Mouse (Mus musculus) cerebellum, adult 2 months (tissue): ENCODE results near the gene Phldb3. TPM values are rescaled to one million over a fixed set of nuclear protein-coding genes. Genes with fewer than 3 reads are reported as not detected.

Experiments used
- DNase-seq, 2 experiments: peaks; one replicate each; pipeline ENCODE4 v3.0.0; 2021
- H3K27ac ChIP-seq: fragments of 200-500 bp; 2 replicates; pipeline ENCODE4 v1.5.1; 2012; ENCODE audit warnings: low read length, control low read depth, inconsistent platforms; ENCODE audit not compliant: insufficient read depth
- H3K27me3 ChIP-seq: fragments of 200-500 bp; 2 replicates; pipeline ENCODE4 v1.6.1; 2012; ENCODE audit warnings: inconsistent platforms, mild to moderate bottlenecking, low read length, moderate library complexity; ENCODE audit not compliant: control insufficient read depth, insufficient read depth
- H3K4me1 ChIP-seq: fragments of 200-500 bp; 2 replicates; pipeline ENCODE4 v1.6.1; 2011; ENCODE audit warnings: low read length; ENCODE audit not compliant: control insufficient read depth, insufficient read depth
- H3K4me3 ChIP-seq: fragments of 200-500 bp; replicated peaks from 2 replicates; pipeline ENCODE3; 2011; ENCODE audit warnings: mild to moderate bottlenecking, low read depth, low read length, control low read depth; ENCODE audit not compliant: insufficient read depth
- CTCF ChIP-seq: fragments of 200-500 bp; IDR thresholded peaks from 2 replicates; pipeline ENCODE4 v1.5.1; 2011; ENCODE audit warnings: low read depth, mild to moderate bottlenecking, control low read depth, low read length, moderate library complexity, borderline replicate concordance; ENCODE audit not compliant: insufficient read depth
- POLR2A ChIP-seq: fragments of 200-500 bp; IDR thresholded peaks from 2 replicates; pipeline ENCODE4 v1.6.1; 2011; ENCODE audit warnings: low read length, control low read depth, borderline replicate concordance; ENCODE audit not compliant: insufficient read depth
- WGBS: fragments of 180-500 bp; shearing (Covaris S2); methylation state at CpG from one replicate; pipeline ENCODE4 v1.1.7; 2018; 5-methylcytosine and 5-hydroxymethylcytosine counted together
- polyA plus RNA-seq: library from polyadenylated mRNA; depleted of rRNA; stranded (reverse); fragments of >200 nt; gene quantifications from 2 replicates; pipeline ENCODE4 v1.2.3, GENCODE M21; 2012

Phldb3 gene
- polyA plus RNA-seq, 1 experiment, result 0.18 TPM

DNA sequence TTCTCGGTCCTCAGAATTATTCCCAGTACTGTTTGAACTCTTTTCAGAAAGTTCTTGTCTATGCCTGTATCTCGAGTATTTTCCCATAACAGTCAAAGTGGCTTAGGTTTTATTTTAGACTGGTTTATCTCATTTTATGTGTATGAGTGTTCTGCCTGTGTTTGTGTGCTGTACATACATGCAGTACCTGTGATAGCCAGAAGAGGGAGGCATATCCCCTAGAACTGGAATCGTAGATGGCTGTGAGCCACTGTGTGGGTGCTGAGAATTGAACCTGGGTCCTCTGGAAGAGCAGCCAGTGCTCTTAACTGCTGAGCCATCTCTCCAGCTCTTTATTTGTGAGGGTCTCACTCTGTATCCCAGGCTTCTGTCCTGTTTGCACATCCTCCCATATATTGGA, 10.6 kb downstream of the Phldb3 start:
- 84% methylated on average over 3 of the region's 3 CpGs for WGBS
- H3K4me3 ChIP-seq, result no peak overlapping the region
- H3K27ac ChIP-seq, result no peak overlapping the region
- no peak for DNase-seq
- no peaks in the 10 kb centered on the region for H3K4me1 ChIP-seq
- H3K27me3 ChIP-seq, result no peaks in the 10 kb centered on the region
- TF ChIP-seq POLR2A, result no peak
- TF ChIP-seq CTCF, result no peak

DNA sequence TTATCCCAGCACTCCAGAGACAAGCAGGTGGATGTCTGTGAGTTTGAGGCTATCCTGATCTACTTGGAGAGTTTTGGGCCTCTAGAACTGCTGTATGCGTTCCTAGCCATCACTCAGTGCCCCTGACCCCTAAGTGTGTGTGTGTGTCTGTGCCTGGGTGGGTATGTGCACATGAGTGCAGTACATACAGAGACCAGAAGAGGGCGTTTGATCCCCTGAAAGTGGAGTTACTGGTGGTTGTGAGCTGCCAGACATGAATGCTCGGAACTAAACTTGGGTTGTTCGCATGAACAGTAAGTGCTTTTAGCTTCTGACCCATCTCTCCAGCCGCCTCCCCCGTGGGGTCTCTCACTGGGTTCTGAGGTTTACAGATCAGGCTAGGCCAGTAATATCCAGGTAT, 12.4 kb downstream of the Phldb3 start:
- H3K4me1 ChIP-seq, result no peaks in the 10 kb centered on the region
- WGBS, result 83% methylated on average over 6 of the region's 6 CpGs
- H3K4me3 ChIP-seq, result no peak overlapping the region
- no peaks in the 10 kb centered on the region for H3K27me3 ChIP-seq
- DNase-seq, result no peak
- no peak overlapping the region for H3K27ac ChIP-seq
- TF ChIP-seq POLR2A, result no peak
- TF ChIP-seq CTCF, result no peak

DNA sequence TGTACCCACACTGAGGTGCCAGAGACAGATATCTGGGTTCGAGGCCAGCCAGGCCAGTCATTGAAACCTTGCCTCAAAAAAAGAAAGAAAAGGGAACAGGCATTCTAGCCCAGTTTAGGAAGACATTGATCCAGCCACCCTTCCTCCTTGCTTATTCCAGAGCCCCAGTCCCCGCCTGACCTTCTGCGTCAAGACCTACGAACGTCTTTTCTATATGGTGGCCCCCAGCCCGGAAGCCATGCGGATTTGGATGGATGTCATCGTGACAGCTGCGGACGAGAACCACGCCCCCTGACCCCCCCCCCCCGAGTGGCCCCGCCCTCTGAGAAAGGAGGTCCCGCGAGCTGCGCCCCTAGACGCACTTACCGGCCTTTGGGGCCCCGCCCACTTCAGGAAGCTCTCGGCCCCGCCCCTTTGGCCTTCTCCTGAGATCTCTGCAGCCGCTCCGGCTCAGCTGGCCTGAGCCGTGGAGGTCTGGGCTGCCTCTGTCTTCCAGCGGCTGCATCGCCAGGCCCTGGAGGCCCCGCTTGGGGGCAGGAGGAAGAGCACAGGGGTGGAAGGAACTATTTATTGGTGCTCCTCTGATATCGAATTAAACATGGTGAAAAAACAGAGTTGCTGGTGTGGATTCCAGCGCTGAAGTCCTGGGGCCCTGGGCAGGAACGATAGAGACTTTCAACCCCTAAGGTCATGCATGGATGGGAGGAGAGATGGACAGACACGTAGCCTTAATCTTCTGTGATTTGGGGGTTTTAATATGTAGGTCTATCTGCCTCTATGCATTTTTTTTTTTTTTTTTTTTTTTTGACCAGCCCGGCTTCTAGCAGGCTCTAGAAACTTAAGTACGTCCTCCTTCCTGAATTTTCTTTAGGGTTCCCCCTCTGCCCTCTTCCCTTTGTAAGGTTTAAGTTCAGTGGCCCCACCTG, 18.4 kb downstream of the Phldb3 start:
- no peak overlapping the region for H3K27ac ChIP-seq
- WGBS, result 10% methylated on average over 32 of the region's 33 CpGs
- no peaks in the 10 kb centered on the region for H3K4me1 ChIP-seq
- H3K27me3 ChIP-seq, result no peaks in the 10 kb centered on the region
- peak overlapping the region; percentile 1 for H3K4me3 ChIP-seq
- TF ChIP-seq CTCF, result no peak
- DNase-seq, result peak; percentile 36 to 53

DNA sequence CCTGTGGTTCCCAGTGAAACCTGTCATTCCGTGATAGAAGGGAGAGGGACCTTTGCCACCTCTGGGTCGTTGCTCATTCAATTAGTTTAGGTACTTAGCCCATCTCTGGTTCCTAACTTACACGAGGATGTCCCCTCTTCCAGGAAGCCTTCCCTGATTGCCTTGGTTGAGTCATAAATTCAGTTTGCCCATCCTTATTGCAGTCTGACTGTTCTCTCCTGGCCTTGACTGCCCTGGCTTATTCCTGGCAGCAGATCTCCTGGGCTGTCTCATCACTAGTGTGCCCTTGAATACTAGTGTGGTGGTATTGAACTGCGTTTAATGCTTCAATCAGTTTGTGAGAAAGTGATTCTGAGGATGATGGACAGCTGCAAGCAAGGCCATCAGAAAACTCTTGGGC, 19.1 kb downstream of the Phldb3 start:
- Histone ChIP-seq H3K4me3 (no peak overlapping the region), H3K27ac (no peak overlapping the region), H3K4me1 (no peaks in the 10 kb centered on the region), H3K27me3 (no peaks in the 10 kb centered on the region)
- no peak for TF ChIP-seq CTCF
- TF ChIP-seq POLR2A, result no peak
- DNase-seq, result no peak
- 77% methylated on average over 4 of the region's 4 CpGs for WGBS

DNA sequence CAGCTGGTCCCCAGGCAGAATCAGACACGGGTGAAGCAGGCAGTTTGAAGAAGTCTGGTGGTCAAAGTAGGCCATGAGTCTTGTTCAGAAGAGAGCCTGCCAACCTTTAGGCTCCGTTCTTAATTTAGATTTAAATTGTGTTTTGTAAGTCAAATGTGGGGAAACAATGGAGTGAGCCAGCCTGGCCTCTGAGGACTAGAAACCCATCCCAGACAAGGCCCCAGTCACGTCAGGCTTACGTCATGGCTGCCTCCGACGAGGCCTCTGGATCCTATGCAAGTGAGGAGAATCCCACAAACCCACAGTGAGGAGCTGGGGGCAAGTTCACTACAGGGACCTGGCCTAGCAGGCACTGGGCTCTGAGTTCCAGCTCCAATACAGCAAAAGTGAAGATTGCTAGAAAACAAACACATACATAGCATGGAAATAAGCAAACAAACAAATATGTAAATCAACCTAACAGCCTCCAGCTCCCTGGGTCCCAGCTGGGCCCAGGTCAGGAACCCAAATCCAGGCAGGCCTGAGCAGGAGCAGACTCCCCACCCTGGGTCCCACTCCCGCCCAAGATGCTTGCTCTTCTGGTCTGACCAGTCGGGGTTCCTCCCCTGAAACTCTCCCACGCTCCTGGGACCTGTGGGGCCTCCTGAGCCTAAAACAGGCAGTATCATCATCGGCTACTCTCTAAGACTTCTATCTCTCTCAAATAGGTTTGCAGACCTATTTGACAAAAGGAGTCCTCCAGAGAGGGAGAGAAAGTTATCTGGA, 19.7 kb downstream of the Phldb3 start:
- no peaks in the 10 kb centered on the region for H3K4me1 ChIP-seq
- H3K27ac ChIP-seq, result no peak overlapping the region
- WGBS, result 83% methylated on average over 10 of the region's 10 CpGs
- DNase-seq, result no peak
- H3K4me3 ChIP-seq, result no peak overlapping the region
- TF ChIP-seq CTCF, result no peak
- TF ChIP-seq POLR2A, result no peak
- no peaks in the 10 kb centered on the region for H3K27me3 ChIP-seq

DNA sequence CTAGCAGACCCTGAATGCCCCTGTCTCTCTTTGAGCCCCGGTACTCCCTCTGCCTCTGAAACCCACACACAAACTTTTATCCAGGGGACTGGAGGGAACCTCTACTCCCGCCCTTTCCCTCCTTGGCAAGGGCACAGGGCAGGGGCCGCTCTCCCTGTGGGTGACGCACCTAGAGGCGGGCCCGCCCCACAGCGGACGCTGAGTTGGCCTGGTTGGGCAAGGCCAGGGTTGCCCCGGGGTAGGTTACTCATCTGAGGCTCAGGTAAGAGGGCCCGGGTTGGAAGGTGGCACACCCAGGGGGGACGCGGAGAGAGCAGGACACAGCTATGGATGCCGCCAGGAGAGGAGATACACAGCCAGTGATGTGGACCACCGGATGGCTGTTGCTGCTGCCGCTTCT, 25.7 kb downstream of the Phldb3 start, which contains the start of gene Lypd3:
Lypd3 (plus strand) TSS at position 287 of the 400 bp plus-strand sequence.
- no peak for DNase-seq
- Histone ChIP-seq H3K4me1 (no peaks in the 10 kb centered on the region), H3K4me3 (no peak within 1 kb of the TSS), H3K27ac (no peak within 1 kb of the TSS), H3K27me3 (peaks cover 1% of the 10 kb centered on the region)
- TF ChIP-seq POLR2A (no peak), CTCF (no peak)
- 22% methylated on average over 15 of the region's 15 CpGs for WGBS

DNA sequence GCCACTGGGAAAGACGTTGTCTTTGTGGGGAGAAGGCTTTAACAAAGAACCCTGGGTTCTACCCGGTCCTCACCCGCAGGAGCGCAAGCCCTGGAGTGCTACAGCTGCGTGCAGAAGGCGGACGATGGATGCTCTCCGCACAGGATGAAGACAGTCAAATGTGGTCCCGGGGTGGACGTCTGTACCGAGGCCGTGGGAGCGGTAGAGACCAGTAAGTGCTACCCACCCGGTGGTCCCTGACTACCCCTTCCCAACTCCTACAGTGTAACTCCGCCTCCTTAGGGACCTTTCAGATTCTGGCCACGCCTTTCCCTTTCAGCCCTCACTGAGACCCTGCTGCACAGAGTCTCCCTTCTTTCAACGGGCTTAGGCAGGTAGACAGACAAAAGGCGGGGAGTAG, 26.5 kb downstream of the Phldb3 start:
- no peak overlapping the region for H3K27ac ChIP-seq
- H3K27me3 ChIP-seq, result peaks cover 1% of the 10 kb centered on the region
- DNase-seq, result no peak
- no peaks in the 10 kb centered on the region for H3K4me1 ChIP-seq
- 4% methylated on average over 18 of the region's 18 CpGs for WGBS
- H3K4me3 ChIP-seq, result no peak overlapping the region
- no peak for TF ChIP-seq POLR2A
- no peak for TF ChIP-seq CTCF
